Mouse (Mus musculus) lung, postnatal 0 days (tissue): Measurements from ENCODE around the gene Slc4a8.

Experiments
- CTCF ChIP-seq: IDR thresholded peaks from 2 replicates; pipeline ENCODE4 v1.5.1; 2016; ENCODE audit warnings: antibody characterized with exemption, mild to moderate bottlenecking
- EP300 ChIP-seq: IDR thresholded peaks from 2 replicates; pipeline ENCODE4 v1.6.1; 2016; ENCODE audit warnings: antibody characterized with exemption, mild to moderate bottlenecking, control low read depth

- TF ChIP-seq CTCF (no peak), EP300 (no peak)
Measured at GRCm38 (mm10) chr15:100728586-100728985, 33.0 kb upstream of the Slc4a8 start.
